Mouse (Mus musculus) thymus, postnatal 0 days (tissue): ENCODE data around the gene Casz1. TPM values are rescaled to one million over a fixed set of nuclear protein-coding genes. Genes with fewer than 3 reads are reported as not detected.
A peak's percentile ranks its signal among the peaks of the same experiment; 100 is the strongest.

Source experiments
- DNase-seq: peaks from one replicate; pipeline ENCODE4 v3.0.0-alpha.2; 2015; ENCODE audit warnings: low spot score
- polyA plus RNA-seq: library from polyadenylated mRNA; unstranded; fragments of >200 nt; fragmentation: Nextera tagmentation; extraction: Ambion mirVana; gene quantifications from 2 replicates; pipeline ENCODE4 v1.2.1, GENCODE M21; 2015

The Casz1 gene
- polyA plus RNA-seq, 1 experiment from 2014 or later, result 3.0 TPM

- DNase-seq, result no peak
These were observed 6.5 kb upstream of the Casz1 start for GRCm38 (mm10) chr4:148797475-148798324.

- no peak for DNase-seq
These were observed 1.2 kb upstream of the Casz1 start for GRCm38 (mm10) chr4:148803031-148803430.

GRCm38 (mm10) chr4:148803636-148804035, 593 bp upstream of the Casz1 start:
- no peak for DNase-seq

- no peak for DNase-seq
These were observed 541 bp downstream of the Casz1 start for GRCm38 (mm10) chr4:148804780-148805160.

DNA sequence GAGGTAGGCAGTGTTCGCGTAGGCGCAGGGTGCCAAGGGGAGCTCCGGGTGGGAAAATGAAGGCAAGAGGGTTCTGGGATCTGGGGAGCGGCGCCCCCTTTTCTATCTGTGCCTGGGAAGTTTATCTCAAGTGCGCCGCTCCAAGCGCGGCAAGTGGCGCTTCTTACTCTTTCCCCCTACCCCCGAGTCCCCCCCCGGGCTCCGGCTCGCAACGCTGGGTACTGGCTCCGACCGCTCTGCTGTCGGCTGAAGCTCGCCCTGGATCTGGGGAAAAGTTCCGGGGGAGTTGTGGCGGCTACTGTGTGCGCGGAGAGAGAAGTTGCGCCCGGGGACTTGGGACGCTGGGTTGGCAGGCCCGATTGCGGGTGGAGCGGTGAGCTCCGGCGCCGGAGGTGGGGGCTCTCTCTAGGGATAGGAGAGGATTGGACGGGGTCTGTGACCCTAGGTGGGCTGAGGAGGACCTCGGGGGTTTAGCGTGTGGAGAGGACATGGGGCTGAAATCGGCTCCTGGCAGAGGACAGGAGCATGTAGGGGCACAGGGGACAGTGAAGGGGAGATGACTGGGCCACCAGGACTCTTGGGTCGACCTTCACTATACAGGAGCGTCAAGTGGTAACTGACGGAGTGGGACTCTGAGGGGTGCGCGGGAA, 1.1 kb downstream of the Casz1 start:
- DNase-seq, result no peak

DNA sequence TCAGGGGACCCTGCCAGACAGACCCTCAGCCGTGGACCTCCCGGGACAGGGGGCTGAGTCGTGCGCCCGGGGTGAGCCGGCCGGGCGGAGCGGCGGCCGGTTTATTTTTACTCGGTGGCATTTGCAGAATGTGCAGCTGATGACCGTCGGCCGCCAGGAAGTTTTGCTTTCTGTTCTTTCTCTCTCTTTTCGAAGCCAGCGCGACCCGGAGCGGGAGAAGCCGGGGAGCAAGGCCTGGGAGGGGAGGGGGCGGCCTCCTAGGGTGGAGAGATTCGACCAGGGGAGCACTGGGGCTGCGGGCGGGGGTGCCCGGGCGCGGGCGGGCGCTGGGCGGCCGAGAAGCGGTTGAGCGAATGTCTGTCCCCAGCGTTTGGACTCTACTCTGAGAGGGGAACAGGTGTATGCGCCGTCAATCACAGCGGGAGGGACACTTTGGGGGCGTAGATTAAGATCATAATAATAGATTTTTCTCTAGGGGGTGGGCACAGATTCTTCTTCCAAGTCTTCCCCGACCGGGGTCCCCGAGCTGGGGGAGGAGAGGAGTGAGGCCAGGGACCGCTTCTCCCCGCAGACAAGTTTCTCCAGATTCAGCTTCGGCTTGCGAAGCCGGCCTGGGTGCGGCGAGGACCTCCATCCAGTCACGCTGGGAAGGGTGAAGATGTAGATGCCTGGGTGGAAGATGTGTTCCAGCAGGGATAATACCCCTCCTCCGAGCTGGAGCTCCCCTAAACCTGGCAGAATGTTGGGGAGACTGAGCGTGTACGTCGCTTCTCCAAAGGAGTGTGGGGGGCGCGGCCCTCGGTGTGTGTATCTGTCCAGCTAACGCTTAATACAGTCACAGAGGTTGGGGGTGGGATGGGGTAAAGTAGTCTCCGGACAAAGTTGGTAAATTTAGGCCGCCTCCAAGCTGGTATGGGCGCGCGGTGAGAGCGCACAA, 1.9 kb downstream of the Casz1 start:
- no peak for DNase-seq

DNA sequence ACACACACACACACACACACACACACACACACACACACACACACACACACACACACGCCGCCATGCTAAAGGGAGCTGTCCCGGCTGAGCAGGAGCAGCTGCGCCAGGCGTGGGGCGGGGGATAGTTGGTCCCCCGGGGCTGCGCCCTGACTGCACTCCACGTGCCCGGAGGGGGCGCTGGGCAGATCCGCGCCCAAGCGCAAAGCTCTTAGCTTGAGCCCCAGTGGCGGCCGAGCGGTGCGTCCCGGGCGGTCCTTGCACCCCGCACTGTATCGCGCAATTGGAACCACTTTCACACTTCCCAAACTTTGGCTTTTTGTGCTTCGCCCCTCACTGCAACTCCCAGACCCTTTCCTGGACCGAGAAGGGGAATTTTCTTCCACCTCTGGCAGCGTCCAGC, 2.6 kb downstream of the Casz1 start:
- DNase-seq, result peak; percentile 16

DNA sequence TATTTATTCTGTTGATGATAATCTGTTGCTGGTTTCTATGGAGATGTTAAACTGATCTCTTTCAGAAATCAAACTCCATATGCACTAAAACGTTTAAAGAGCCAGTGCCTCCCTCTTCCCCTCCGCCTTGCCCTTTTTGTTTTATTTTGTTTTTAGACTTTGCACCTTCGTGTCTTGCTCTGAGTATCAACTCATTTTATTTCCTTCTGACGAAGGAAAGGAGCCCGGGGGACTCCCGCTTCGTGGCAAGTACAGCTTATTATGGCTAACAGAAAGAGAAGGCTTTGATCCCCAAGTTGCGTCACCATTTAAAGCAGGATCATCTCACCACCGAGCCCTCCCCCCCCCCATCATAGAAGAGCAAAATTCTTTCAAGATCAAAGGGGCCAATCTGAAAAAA, 3.2 kb downstream of the Casz1 start:
- no peak for DNase-seq

- DNase-seq, result no peak
These were observed 4.6 kb downstream of the Casz1 start for GRCm38 (mm10) chr4:148808839-148809238.

- DNase-seq, result no peak
These were observed 6.5 kb downstream of the Casz1 start for GRCm38 (mm10) chr4:148810706-148811105.

- no peak for DNase-seq
These were observed 7.7 kb downstream of the Casz1 start for GRCm38 (mm10) chr4:148811940-148812339.

GRCm38 (mm10) chr4:148813247-148813646, 9.0 kb downstream of the Casz1 start:
- DNase-seq, result no peak

- no peak for DNase-seq
These were observed 12.3 kb downstream of the Casz1 start for GRCm38 (mm10) chr4:148816556-148816955.

DNA sequence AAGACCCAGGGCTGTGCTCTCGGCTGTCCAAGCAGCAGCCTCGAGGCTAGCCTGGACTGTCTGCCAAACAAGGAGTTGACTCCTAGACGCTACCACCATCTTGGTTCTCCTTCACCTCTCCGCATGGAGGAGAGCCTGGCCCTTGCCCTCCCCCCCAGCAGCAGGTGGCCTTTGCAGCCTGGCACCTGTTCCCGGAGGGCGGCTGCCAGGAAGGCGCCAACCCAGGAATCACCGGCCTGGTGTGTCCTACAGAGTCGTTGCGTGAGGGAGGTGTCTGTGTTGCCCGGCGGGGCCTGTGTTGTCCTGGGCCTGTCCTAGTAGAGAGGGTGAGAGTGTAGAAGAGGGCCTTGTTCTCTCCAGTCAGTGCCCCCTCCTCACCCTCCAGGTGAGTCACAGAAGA, 13.9 kb downstream of the Casz1 start:
- no peak for DNase-seq

DNA sequence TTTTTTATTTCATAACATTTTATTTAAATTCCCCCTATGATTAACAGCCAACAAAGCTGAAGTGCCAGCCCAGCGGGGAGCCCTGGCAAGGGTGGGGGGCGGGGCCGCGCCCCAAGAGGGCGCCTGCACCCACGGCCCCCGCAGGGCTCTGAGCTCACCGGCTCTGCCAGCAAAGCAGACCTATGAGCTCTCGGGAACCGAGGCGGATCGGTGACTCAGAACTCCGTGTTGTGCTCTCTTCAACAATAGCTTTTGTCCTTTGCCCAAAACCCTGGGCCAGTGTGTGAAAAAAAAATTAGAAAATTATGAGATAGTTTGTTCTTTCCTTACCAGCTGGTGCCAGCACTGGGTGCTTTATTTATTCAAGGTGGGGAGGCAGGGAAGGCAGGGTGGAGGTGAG, 15.9 kb downstream of the Casz1 start:
- DNase-seq, result no peak

DNA sequence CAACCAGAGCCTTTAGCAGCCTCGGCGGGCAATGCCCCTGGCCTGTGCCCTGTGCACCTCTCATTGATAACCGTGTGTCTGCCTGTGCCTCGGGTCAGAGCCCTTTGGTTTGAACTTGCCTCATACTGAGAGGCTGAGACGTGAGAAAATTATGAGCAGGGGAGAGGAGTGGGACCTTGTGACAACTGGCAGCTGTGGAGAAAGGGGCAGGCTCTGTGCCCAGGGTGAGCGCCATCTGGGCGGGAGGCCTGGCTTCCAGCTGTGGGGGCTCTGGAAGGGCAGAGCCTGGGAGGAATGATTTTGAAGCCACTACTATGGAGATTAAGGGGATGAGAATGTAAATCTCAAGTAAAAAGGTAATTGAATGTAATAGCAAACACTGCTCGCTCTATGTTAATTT, 19.1 kb downstream of the Casz1 start:
- no peak for DNase-seq

- DNase-seq, result no peak
These were observed 26.1 kb downstream of the Casz1 start for GRCm38 (mm10) chr4:148830350-148830749.

- no peak for DNase-seq
These were observed 29.2 kb downstream of the Casz1 start for GRCm38 (mm10) chr4:148833245-148833990.

DNA sequence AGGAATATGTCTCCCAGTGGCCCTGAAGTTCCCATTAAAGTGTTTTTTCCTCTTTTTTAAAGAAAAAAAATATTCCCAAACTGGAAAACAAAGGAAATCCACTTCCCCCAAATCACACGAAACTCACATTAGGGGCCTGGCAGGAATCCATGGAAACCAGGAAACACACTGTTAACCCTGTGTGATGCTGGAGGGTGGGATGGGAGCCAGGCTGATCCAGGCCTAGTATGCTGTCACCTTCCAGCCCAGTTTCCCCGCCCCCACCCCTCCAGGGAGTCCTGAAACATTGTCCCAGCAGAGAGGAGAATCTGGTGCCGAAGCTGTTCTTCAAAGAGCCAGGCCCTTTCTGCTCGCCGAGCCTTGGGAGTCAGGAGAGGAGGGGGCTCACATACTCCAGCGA, 32.2 kb downstream of the Casz1 start:
- DNase-seq, result no peak

DNA sequence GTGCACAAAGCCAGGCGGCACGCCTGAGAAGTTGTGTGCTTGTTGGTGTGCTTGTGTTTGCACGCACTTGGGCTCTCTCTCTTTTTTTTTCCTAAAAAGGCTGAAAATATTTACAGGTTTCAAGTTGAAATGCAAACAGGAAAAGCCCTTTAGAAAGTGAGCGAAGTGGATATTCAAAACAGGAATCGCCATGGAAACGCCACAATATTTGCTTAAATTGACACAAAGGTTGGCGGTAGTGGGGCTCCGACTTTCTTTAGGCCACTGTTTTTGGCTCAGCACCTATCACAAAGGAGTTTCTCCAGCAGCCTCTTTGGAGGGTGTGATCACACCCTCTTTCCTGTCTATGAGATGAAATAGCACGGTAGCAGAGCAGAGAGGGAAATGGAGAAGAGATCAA, 32.8 kb downstream of the Casz1 start:
- DNase-seq, result no peak

GRCm38 (mm10) chr4:148837644-148838043, 33.4 kb downstream of the Casz1 start:
- no peak for DNase-seq
